Mouse (Mus musculus): Measurements from ENCODE around the gene Gm10488. TPM values are rescaled to one million over a fixed set of nuclear protein-coding genes. Genes with fewer than 3 reads are reported as not detected.
"Not testable (repeated sequence)": the region's sequence is repeated elsewhere in the genome, so short reads cannot be mapped to it uniquely, and the experiment has no call there.

The Gm10488 gene
- not detected in 2 replicates for polyA plus RNA-seq (2015; fragmentation: Nextera tagmentation; extraction: Ambion mirVana)

DNA sequence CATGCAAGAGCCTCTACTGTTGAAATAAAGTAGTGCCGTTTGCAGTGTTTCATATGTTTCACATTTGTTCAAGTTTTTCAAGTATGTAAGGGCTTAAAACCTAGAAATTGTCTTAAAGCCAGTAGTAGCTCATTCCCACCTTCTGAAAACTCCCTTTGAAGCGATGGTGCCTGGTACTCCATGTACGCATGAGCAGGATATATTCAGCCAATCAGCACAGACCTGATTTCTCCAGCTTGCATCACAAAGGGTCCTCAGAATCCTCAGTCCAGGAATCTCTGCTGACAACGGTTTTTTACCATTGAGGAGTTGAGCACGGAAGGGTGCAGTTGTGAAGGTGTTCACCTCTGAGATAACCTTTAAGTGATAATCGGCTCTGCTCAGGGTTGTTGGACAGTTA lies at the start of gene Gm10488:
Gene Gm10488, plus strand, starts transcription at position 301 of the 400 bp plus-strand sequence.
- not testable (repeated sequence) for H3K4me3 ChIP-seq (replicated peaks)
- WGBS (ENCODE audit: insufficient replicate concordance), result no CpG with 5 or more reads among the region's 6 CpGs

More for the DNA sequence above, at the start of gene Gm10488:
- not testable (repeated sequence) for H3K27me3 ChIP-seq; H3K9ac ChIP-seq; H3K36me3 ChIP-seq; H3K4me1 ChIP-seq (replicated peaks); H3K9me3 ChIP-seq (replicated peaks); H3K27ac ChIP-seq; DNase-seq; H3K4me2 ChIP-seq; ATAC-seq (ENCODE audit: low read depth)

Small RNA genes lying within 50 kb of the gene (microRNA-seq; reads per million reads assigned to microRNA genes)
- gene Gm44298, result not detected

Data from liver, embryonic 13.5 days (tissue).